ENCODE assay signal across 23 mouse cellular contexts in the genomic region with DNA sequence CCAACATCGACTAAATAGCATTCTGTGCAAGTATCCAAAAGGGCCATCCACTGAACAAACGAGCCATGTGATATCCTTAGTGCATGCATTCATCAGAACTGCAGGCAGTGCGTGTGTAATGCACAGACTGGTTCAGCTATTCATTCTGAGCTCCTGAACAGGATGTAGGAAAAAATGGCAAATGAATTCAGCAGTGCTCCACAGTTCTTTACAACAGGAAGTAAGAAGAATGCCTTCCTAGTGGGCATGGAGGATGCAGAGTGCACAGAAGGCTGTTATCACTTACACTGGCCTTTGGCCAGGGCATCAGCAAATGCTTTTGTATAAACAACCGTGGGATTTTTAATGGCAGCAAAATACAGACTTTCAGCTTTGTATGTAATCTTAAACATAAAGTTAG.
DNase-seq lines count a peak whose midpoint lies in the region; ATAC-seq and TF ChIP-seq lines count a peak whose summit lies in the region.
"Had no signal": no experiment of that assay in that cellular context is flagged by ENCODE, and none has a peak within 500 bp of the region (broad histone marks: within the 10 kb centered on the region; RNA-seq: fewer than 3 reads in every experiment).

No protein-coding gene starts in this region.

- no peak for DNase-seq in heart, adult 2 months
- DNase-seq in lung, embryonic 14.5 days = peak; percentile 55
- no peak for DNase-seq in lung, postnatal 14 days
- peak; percentile 35 for DNase-seq in lung, postnatal 10 days
- DNase-seq in spleen, adult 12 weeks (ENCODE audit: low spot score) = no peak
- DNase-seq: adrenal gland, postnatal 36 days; B cell, adult 2 months; cerebellum, adult 8-10 months; gastrocnemius, postnatal 10 days; kidney, adult 18-20 months; kidney, postnatal 36 days; left cerebral cortex, postnatal 4 days; liver, embryonic 13.5 days; right cerebral cortex, postnatal 14 days had no signal

- TF ChIP-seq EP300 in heart, adult 2 months (IDR thresholded peaks at IDR 0.05; ENCODE audit: insufficient read depth, low read depth, low read length) = no peak

- no peaks in the 10 kb centered on the region for H3K36me3 ChIP-seq in heart, embryonic 15.5 days
- H3K36me3 ChIP-seq in heart, adult 2 months (ENCODE audit: control insufficient read depth, insufficient read depth, low read length) = no peaks in the 10 kb centered on the region; the same call in 1 of the 2 replicates
- no peaks in the 10 kb centered on the region for H3K36me3 ChIP-seq in lung, embryonic 14.5 days (ENCODE audit: insufficient read depth)
- H3K36me3 ChIP-seq: embryonic facial prominence, embryonic 15.5 days; forebrain, embryonic 12.5 days; kidney, embryonic 15.5 days; liver, embryonic 13.5 days; midbrain, embryonic 13.5 days; stomach, embryonic 15.5 days had no signal

- no peaks in the 10 kb centered on the region for H3K9me3 ChIP-seq in heart, embryonic 15.5 days (replicated peaks)
- H3K9me3 ChIP-seq in lung, embryonic 14.5 days (ENCODE audit: low read depth, low read length) = no peaks in the 10 kb centered on the region
- H3K9me3 ChIP-seq: embryonic facial prominence, embryonic 10.5 days; embryonic facial prominence, embryonic 15.5 days; forebrain, embryonic 12.5 days; kidney, embryonic 15.5 days; liver, embryonic 13.5 days; midbrain, embryonic 13.5 days; stomach, embryonic 15.5 days had no signal

- no peak for TF ChIP-seq POLR2A in heart, adult 2 months (IDR thresholded peaks at IDR 0.05; ENCODE audit: insufficient read depth, low read depth, low read length)

- ATAC-seq in heart, embryonic 15.5 days (replicated peaks; ENCODE audit: insufficient number of reproducible peaks, insufficient read depth, low FRiP score, low read depth) = peak; percentile 60; the same call in 1 of the 2 replicates
- peak; percentile 44; the same call in 1 of the 2 replicates for ATAC-seq in lung, embryonic 14.5 days (ENCODE audit: insufficient read depth)
- ATAC-seq: hindbrain, embryonic 16.5 days; midbrain, embryonic 13.5 days had no signal

- H3K79me2 ChIP-seq in heart, adult 2 months (replicated peaks; ENCODE audit: control insufficient read depth, insufficient read depth, low read length) = no peaks in the 10 kb centered on the region; the same call in 1 of the 2 replicates

- TF ChIP-seq CTCF in heart, adult 2 months (IDR thresholded peaks at IDR 0.05) = no peak
- TF ChIP-seq CTCF in lung, embryonic 14.5 days (IDR thresholded peaks at IDR 0.05; ENCODE audit: low read depth) = no peak

- H3K27ac ChIP-seq in heart, embryonic 15.5 days = 0 out of 2 replicates have a peak overlapping the region, but pooled peaks have one; percentile 29
- no peak overlapping the region for H3K27ac ChIP-seq in heart, adult 2 months
- no peak overlapping the region for H3K27ac ChIP-seq in lung, embryonic 14.5 days (ENCODE audit: low read depth)
- H3K27ac ChIP-seq: embryonic facial prominence, embryonic 10.5 days; embryonic facial prominence, embryonic 15.5 days; forebrain, embryonic 12.5 days; kidney, embryonic 15.5 days; liver, embryonic 13.5 days; macrophage; midbrain, embryonic 13.5 days; stomach, embryonic 15.5 days had no signal

- no peak overlapping the region for H3K9ac ChIP-seq in heart, embryonic 15.5 days
- no peak overlapping the region for H3K9ac ChIP-seq in heart, adult 2 months (ENCODE audit: low read depth, low read length)
- H3K9ac ChIP-seq in lung, embryonic 14.5 days = no peak overlapping the region
- H3K9ac ChIP-seq: embryonic facial prominence, embryonic 15.5 days; forebrain, embryonic 12.5 days; kidney, embryonic 15.5 days; liver, embryonic 13.5 days; midbrain, embryonic 13.5 days; stomach, embryonic 15.5 days had no signal

- peaks cover 4% of the 10 kb centered on the region for H3K4me1 ChIP-seq in heart, embryonic 15.5 days (replicated peaks)
- peaks cover 3% of the 10 kb centered on the region for H3K4me1 ChIP-seq in heart, adult 2 months (ENCODE audit: control insufficient read depth, insufficient read depth, low read length)
- 0 out of 2 replicates have a peak, but pooled peaks cover 3% of the 10 kb centered on the region for H3K4me1 ChIP-seq in lung, embryonic 14.5 days (ENCODE audit: insufficient read depth)
- H3K4me1 ChIP-seq: embryonic facial prominence, embryonic 10.5 days; embryonic facial prominence, embryonic 15.5 days; forebrain, embryonic 12.5 days; liver, embryonic 13.5 days; midbrain, embryonic 13.5 days; stomach, embryonic 15.5 days had no signal

- WGBS in heart, embryonic 15.5 days = 54% methylated on average over 4 of the region's 4 CpGs
- 36% methylated on average over 4 of the region's 4 CpGs for WGBS in heart, adult 2 months
- 63% methylated on average over 4 of the region's 4 CpGs for WGBS in lung, embryonic 14.5 days

- intact Hi-C loops in heart, adult 2 months (cut with DNase I) = no loop called here

- no peak overlapping the region for H3K4me3 ChIP-seq in heart, embryonic 15.5 days
- no peak overlapping the region for H3K4me3 ChIP-seq in heart, adult 2 months
- H3K4me3 ChIP-seq in lung, embryonic 14.5 days (ENCODE audit: low read depth, low read length) = no peak overlapping the region
- H3K4me3 ChIP-seq: embryonic facial prominence, embryonic 10.5 days; embryonic facial prominence, embryonic 15.5 days; forebrain, embryonic 12.5 days; kidney, embryonic 15.5 days; liver, embryonic 13.5 days; midbrain, embryonic 13.5 days; stomach, embryonic 15.5 days had no signal

- no peak overlapping the region for H3K4me2 ChIP-seq in heart, embryonic 15.5 days
- no peak overlapping the region for H3K4me2 ChIP-seq in lung, embryonic 14.5 days
- H3K4me2 ChIP-seq: embryonic facial prominence, embryonic 15.5 days; forebrain, embryonic 12.5 days; kidney, embryonic 15.5 days; liver, embryonic 13.5 days; midbrain, embryonic 13.5 days; stomach, embryonic 15.5 days had no signal

- H3K27me3 ChIP-seq in heart, embryonic 15.5 days = no peaks in the 10 kb centered on the region
- no peaks in the 10 kb centered on the region for H3K27me3 ChIP-seq in heart, adult 2 months (ENCODE audit: control insufficient read depth, insufficient read depth, low read length)
- no peaks in the 10 kb centered on the region for H3K27me3 ChIP-seq in lung, embryonic 14.5 days (ENCODE audit: insufficient read depth, low read length)
- H3K27me3 ChIP-seq: embryonic facial prominence, embryonic 15.5 days; forebrain, embryonic 12.5 days; kidney, embryonic 15.5 days; liver, embryonic 13.5 days; midbrain, embryonic 13.5 days; stomach, embryonic 15.5 days had no signal

Comparison
In these comparisons a context has a peak if more than half of its experiments do, and no peak if none do; other contexts are left out.
1. DNase-seq: peak in lung, embryonic 14.5 days (single experiment) and lung, postnatal 10 days (single experiment); none in heart, adult 2 months (0 of 2), lung, postnatal 14 days (single experiment) and spleen, adult 12 weeks (single experiment).